Mouse (Mus musculus): ENCODE data around the gene Lipo4. TPM values are rescaled to one million over a fixed set of nuclear protein-coding genes. Genes with fewer than 3 reads are reported as not detected.
"Not testable (repeated sequence)": the region's sequence is repeated elsewhere in the genome, so short reads cannot be mapped to it uniquely, and the experiment has no call there.

The Lipo4 gene
- polyA plus RNA-seq (2014; fragmentation: Nextera tagmentation; extraction: Ambion mirVana) = not detected in 2 replicates

DNA sequence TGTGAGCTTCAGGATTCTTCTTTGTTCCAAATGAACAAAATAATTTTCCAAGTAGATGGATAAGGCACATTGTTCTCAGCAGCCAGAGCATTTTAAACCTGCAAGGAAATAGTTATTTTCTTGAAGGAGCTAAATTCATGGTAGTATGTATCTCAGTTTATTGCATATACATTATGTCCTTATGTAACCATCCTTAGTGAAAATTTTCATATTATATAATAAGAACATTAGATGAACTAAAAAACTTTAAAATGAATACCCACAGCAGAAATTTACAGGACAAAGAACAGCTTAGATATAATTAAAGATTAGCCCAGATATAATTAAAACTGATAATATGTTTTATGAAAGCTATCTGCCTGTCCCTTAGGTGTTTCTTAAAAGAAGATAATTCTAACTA is at the start of gene Lipo4:
TSS of gene Lipo4 (minus strand) at position 101 of the 400 bp plus-strand sequence.
- DNase-seq (ENCODE audit: low spot score) (no peak), ATAC-seq (no peak)
- H3K9me3 ChIP-seq (replicated peaks; ENCODE audit: control insufficient read depth, low read length) = no peaks in the 10 kb centered on the region
- H3K36me3 ChIP-seq (ENCODE audit: control insufficient read depth, insufficient read depth, low read length) = no peaks in the 10 kb centered on the region
- no peak within 1 kb of the TSS for H3K4me3 ChIP-seq (ENCODE audit: low read depth, low read length)
- H3K4me1 ChIP-seq (ENCODE audit: control insufficient read depth, insufficient read depth, low read length) = no peaks in the 10 kb centered on the region
- H3K27ac ChIP-seq (ENCODE audit: low read depth, low read length) = no peak within 1 kb of the TSS
- H3K27me3 ChIP-seq (replicated peaks; ENCODE audit: control insufficient read depth, insufficient read depth, low read length) = no peaks in the 10 kb centered on the region
- H3K9ac ChIP-seq (ENCODE audit: low read length) = no peak within 1 kb of the TSS
- no peak within 1 kb of the TSS for H3K4me2 ChIP-seq (ENCODE audit: low read length)

DNA sequence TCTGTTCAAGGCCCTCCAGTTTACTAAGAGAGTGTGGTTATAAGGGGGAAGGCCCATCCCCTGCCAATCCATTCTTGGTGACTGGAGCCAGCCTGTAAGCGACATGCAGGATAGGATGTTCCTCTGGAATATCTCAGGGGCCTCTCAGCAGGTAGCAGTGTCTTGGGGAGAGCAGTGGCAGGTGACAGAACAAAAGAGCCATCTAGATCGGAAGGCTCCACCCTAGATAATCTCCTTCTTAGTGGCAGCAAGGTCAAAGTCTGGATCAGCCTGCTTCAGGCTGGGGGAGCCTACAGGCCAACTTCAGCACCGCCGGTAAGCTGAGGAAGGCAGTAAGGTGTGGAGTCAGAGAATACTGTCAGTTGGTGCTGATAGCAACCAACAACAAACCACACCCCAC is 61.2 kb downstream of the Lipo4 start:
- not testable (repeated sequence) for H3K27me3 ChIP-seq (replicated peaks; ENCODE audit: control insufficient read depth, insufficient read depth, low read length); H3K9ac ChIP-seq (ENCODE audit: low read length); H3K9me3 ChIP-seq (replicated peaks; ENCODE audit: control insufficient read depth, low read length); H3K27ac ChIP-seq (ENCODE audit: low read depth, low read length); ATAC-seq; H3K4me3 ChIP-seq (ENCODE audit: low read depth, low read length); H3K4me2 ChIP-seq (ENCODE audit: low read length); H3K4me1 ChIP-seq (ENCODE audit: control insufficient read depth, insufficient read depth, low read length); DNase-seq (ENCODE audit: low spot score); H3K36me3 ChIP-seq (ENCODE audit: control insufficient read depth, insufficient read depth, low read length)
- WGBS = 35% methylated on average over 4 of the region's 4 CpGs

DNA sequence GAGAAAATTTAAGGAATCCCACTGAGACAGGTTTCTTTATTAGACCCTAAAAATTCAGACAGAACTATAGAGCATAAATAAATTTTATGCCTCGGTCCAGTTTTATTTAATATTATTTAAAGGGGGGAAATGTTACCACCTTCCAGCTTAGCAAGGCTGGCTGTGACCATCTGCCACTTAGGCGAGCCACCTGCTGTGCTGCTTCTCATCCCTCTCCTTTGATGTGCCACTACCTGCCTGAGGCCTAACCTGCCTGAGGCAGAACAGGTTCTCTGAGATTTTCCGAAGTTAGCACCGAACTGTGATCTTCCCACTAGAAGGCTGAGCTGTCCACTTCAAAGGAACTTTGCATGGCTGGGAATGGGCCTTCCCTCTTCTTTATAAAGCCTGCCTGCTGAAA is 63.9 kb downstream of the Lipo4 start:
- H3K4me1 ChIP-seq (ENCODE audit: control insufficient read depth, insufficient read depth, low read length) = no peaks in the 10 kb centered on the region
- no peaks in the 10 kb centered on the region for H3K27me3 ChIP-seq (replicated peaks; ENCODE audit: control insufficient read depth, insufficient read depth, low read length)
- H3K27ac ChIP-seq (ENCODE audit: low read depth, low read length) = no peak overlapping the region
- no peak overlapping the region for H3K4me3 ChIP-seq (ENCODE audit: low read depth, low read length)
- no peak overlapping the region for H3K9ac ChIP-seq (ENCODE audit: low read length)
- ATAC-seq = no peak
- 0 out of 2 replicates have a peak, but pooled peaks cover 3% of the 10 kb centered on the region for H3K9me3 ChIP-seq (replicated peaks; ENCODE audit: control insufficient read depth, low read length)
- 63% methylated on average over 4 of the region's 4 CpGs for WGBS
- H3K36me3 ChIP-seq (ENCODE audit: control insufficient read depth, insufficient read depth, low read length) = no peaks in the 10 kb centered on the region
- DNase-seq (ENCODE audit: low spot score) = no peak
- no peak overlapping the region for H3K4me2 ChIP-seq (ENCODE audit: low read length)

Other genes with a start within 250 kb of the Lipo4 start
- gene Rnls, start 125.5 kb downstream of the Lipo4 start, polyA plus RNA-seq (2014; fragmentation: Nextera tagmentation; extraction: Ambion mirVana) = 9.5 and 10.7 TPM in 2 replicates
- gene Gm8978, start 107.5 kb upstream of the Lipo4 start, polyA plus RNA-seq (2014; fragmentation: Nextera tagmentation; extraction: Ambion mirVana) = not detected in 2 replicates
- gene Lipo2, start 233.6 kb upstream of the Lipo4 start, polyA plus RNA-seq (2014; fragmentation: Nextera tagmentation; extraction: Ambion mirVana) = 0.56 TPM in 2 replicates
- gene Lipo3, start 244.2 kb upstream of the Lipo4 start, polyA plus RNA-seq (2014; fragmentation: Nextera tagmentation; extraction: Ambion mirVana) = 14.4 and 16.1 TPM in 2 replicates